Comparison of ENCODE assay signal across 23 mouse cellular contexts in genomic region chr11:118885135-118885534, GRCm38 (mm10). TPM values are rescaled to one million over a fixed set of nuclear protein-coding genes. Genes with fewer than 3 reads are reported as not detected.
DNase-seq lines count a peak whose midpoint lies in the region; TF ChIP-seq lines count a peak whose summit lies in the region.
"Had no signal": no experiment of that assay in that cellular context is flagged by ENCODE, and none has a peak within 500 bp of the region (broad histone marks: within the 10 kb centered on the region; RNA-seq: fewer than 3 reads in every experiment).

No protein-coding gene starts in this region.

- no peak overlapping the region for H3K4me3 ChIP-seq in layer of hippocampus, adult 2 months
- H3K4me3 ChIP-seq in olfactory bulb, adult 2 months (ENCODE audit: insufficient read depth, low read depth, low read length), result no peak overlapping the region
- H3K4me3 ChIP-seq in kidney, adult 2 months (ENCODE audit: insufficient read depth, low read depth, low read length), result no peak overlapping the region
- H3K4me3 ChIP-seq: embryonic facial prominence, embryonic 15.5 days; forebrain, embryonic 15.5 days; heart, adult 2 months; heart, embryonic 13.5 days; limb, embryonic 12.5 days; midbrain, embryonic 12.5 days had no signal

- H3K36me3 ChIP-seq in kidney, adult 2 months (ENCODE audit: control insufficient read depth, insufficient read depth, low read length), result no peaks in the 10 kb centered on the region
- H3K36me3 ChIP-seq: embryonic facial prominence, embryonic 15.5 days; forebrain, embryonic 15.5 days; heart, embryonic 13.5 days; limb, embryonic 12.5 days; midbrain, embryonic 12.5 days had no signal

- 31% methylated on average over 16 of the region's 16 CpGs for WGBS in olfactory bulb, adult 2 months
- WGBS in kidney, adult 2 months, result 89% methylated on average over 16 of the region's 16 CpGs

- peaks cover 81% of the 10 kb centered on the region for H3K4me1 ChIP-seq in olfactory bulb, adult 2 months (ENCODE audit: control insufficient read depth, insufficient read depth, low read length)
- no peaks in the 10 kb centered on the region for H3K4me1 ChIP-seq in kidney, adult 2 months (ENCODE audit: control insufficient read depth, insufficient read depth, low read length)
- H3K4me1 ChIP-seq: embryonic facial prominence, embryonic 15.5 days; heart, embryonic 13.5 days had no signal

- peak overlapping the region; percentile 89 for H3K27ac ChIP-seq in layer of hippocampus, adult 2 months
- peak overlapping the region; percentile 76 for H3K27ac ChIP-seq in olfactory bulb, adult 2 months (ENCODE audit: insufficient read depth, low read depth, low read length)
- H3K27ac ChIP-seq in kidney, adult 2 months (ENCODE audit: insufficient read depth, low read depth, low read length), result no peak overlapping the region
- H3K27ac ChIP-seq: embryonic facial prominence, embryonic 15.5 days; forebrain, embryonic 15.5 days; heart, adult 2 months; heart, embryonic 13.5 days; kidney, postnatal 0 days; limb, embryonic 12.5 days; midbrain, embryonic 12.5 days had no signal

- no peak for TF ChIP-seq POLR2A in olfactory bulb, adult 2 months (IDR thresholded peaks at IDR 0.05; ENCODE audit: insufficient read depth, low read depth, low read length)
- no peak for TF ChIP-seq POLR2A in kidney, adult 2 months (IDR thresholded peaks at IDR 0.05; ENCODE audit: low read depth, low read length)

- no peak for TF ChIP-seq CTCF in layer of hippocampus, adult 2 months (conservative IDR thresholded peaks at IDR 0.05)
- no peak for TF ChIP-seq CTCF in olfactory bulb, adult 2 months (IDR thresholded peaks at IDR 0.05; ENCODE audit: insufficient read depth, low read depth, low read length)
- no peak for TF ChIP-seq CTCF in kidney, adult 2 months (conservative IDR thresholded peaks at IDR 0.05; ENCODE audit: insufficient read depth, insufficient read length, low read depth, low read length)

- DNase-seq in layer of hippocampus, adult 2 months (ENCODE audit: low spot score in 2 of 2), result peak; percentile 42 to 51
- DNase-seq in layer of hippocampus, adult 18-20 months (ENCODE audit: low spot score in 2 of 2), result no peak
- DNase-seq in right cerebral cortex, adult 18-20 months, result peak; percentile 87
- no peak for DNase-seq in right cerebral cortex, postnatal 4 days
- DNase-seq in heart, adult 18-20 months, result no peak
- DNase-seq in kidney, adult 2 months, result no peak
- DNase-seq: adrenal gland, adult 2 months; cerebellum, adult 8-10 months; heart, adult 2 months; heart, postnatal 14 days; kidney, adult 11 months; lung, adult 18-20 months; lung, postnatal 10 days; spleen, adult 18-20 months had no signal

- no peaks in the 10 kb centered on the region for H3K27me3 ChIP-seq in kidney, adult 2 months (replicated peaks; ENCODE audit: control insufficient read depth, insufficient read depth, low read length)
- H3K27me3 ChIP-seq: embryonic facial prominence, embryonic 15.5 days; forebrain, embryonic 15.5 days had no signal

RNA-seq across cellular contexts. Expression of gene Rbfox3, which starts 26.3 kb away (rescaled TPM):
- total RNA-seq in layer of hippocampus, adult 2 months (2021), result 100 to 1,000 TPM; 276 to 303 TPM
- total RNA-seq in layer of hippocampus, adult 18-20 months (2021), result 100 to 1,000 TPM; 264 to 275 TPM
- polyA plus RNA-seq in olfactory bulb, adult 2 months (2012; ENCODE audit: insufficient read depth, insufficient read length, low replicate concordance, missing spikeins), result 164 TPM in 1 of 2 replicates, not detected in the other
- total RNA-seq in heart, adult 18-20 months (2021), result under 1 TPM in 1 of 2 experiments, not detected in 1; 0.10 TPM
- 0.27 TPM in 2 replicates for polyA plus RNA-seq in kidney, adult 2 months (2012; rRNA removed)
- total RNA-seq: MEL had no signal
- polyA plus RNA-seq: C2C12; heart, adult 2 months had no signal

Comparison
In these comparisons a context has a peak if more than half of its experiments do, and no peak if none do; other contexts are left out.
1. DNase-seq: peak in layer of hippocampus, adult 2 months (2 of 2) and right cerebral cortex, adult 18-20 months (single experiment); none in layer of hippocampus, adult 18-20 months (0 of 2), right cerebral cortex, postnatal 4 days (single experiment), heart, adult 18-20 months (0 of 2) and kidney, adult 2 months (single experiment).
2. RNA of gene Rbfox3, which starts 26.3 kb away (total RNA-seq): 276 to 303 TPM in layer of hippocampus, adult 2 months and 264 to 275 TPM in layer of hippocampus, adult 18-20 months; 0.10 TPM in heart, adult 18-20 months; every median in the first group is over 100 times any median in the second.